Mouse (Mus musculus) kidney, postnatal 0 days (tissue): ENCODE data around the gene Olfr125. TPM values are rescaled to one million over a fixed set of nuclear protein-coding genes. Genes with fewer than 3 reads are reported as not detected.

ENCODE experiments used
- ATAC-seq: fragments of 200-750 bp; cut with Nextera tagmentation; replicated peaks from 2 replicates; pipeline ENCODE4 v1.8.0; 2017; ENCODE audit warnings: low read depth, moderate number of reproducible peaks, moderate TSS enrichment, moderate library complexity; ENCODE audit not compliant: low FRiP score
- DNase-seq: peaks from one replicate; pipeline ENCODE4 v3.0.0-alpha.2; 2016; ENCODE audit warnings: low spot score
- H3K27ac ChIP-seq: fragments of 300-500 bp; sonication (generic); 2 replicates; pipeline ENCODE4 v1.5.1; 2014; ENCODE audit warnings: mild to moderate bottlenecking
- H3K27me3 ChIP-seq: fragments of 300-500 bp; sonication (generic); 2 replicates; pipeline ENCODE4 v1.6.1; 2014; ENCODE audit warnings: low read length, mixed read lengths; ENCODE audit not compliant: insufficient read depth
- H3K36me3 ChIP-seq: fragments of 300-500 bp; sonication (generic); 2 replicates; pipeline ENCODE4 v1.6.1; 2014; ENCODE audit warnings: low read length, mixed read lengths; ENCODE audit not compliant: insufficient read depth
- H3K4me1 ChIP-seq: fragments of 300-500 bp; sonication (generic); replicated peaks from 2 replicates; pipeline ENCODE4 v1.6.1; 2014; ENCODE audit warnings: antibody characterized with exemption, low read length, mixed read lengths; ENCODE audit not compliant: insufficient read depth
- H3K4me2 ChIP-seq: fragments of 300-500 bp; sonication (generic); 2 replicates; pipeline ENCODE4 v1.6.1; 2014; ENCODE audit warnings: mild to moderate bottlenecking, low read length, moderate library complexity, mixed read lengths
- H3K4me3 ChIP-seq: fragments of 300-500 bp; sonication (generic); replicated peaks from 2 replicates; pipeline ENCODE4 v1.5.1; 2014; ENCODE audit warnings: low read depth, low read length
- H3K9ac ChIP-seq: fragments of 300-500 bp; sonication (generic); 2 replicates; pipeline ENCODE4 v1.6.1; 2014; ENCODE audit warnings: low read depth, low read length
- H3K9me3 ChIP-seq: fragments of 300-500 bp; sonication (generic); replicated peaks from 2 replicates; pipeline ENCODE4 v1.6.1; 2016; ENCODE audit warnings: low read length, inconsistent platforms, mixed read lengths
- CTCF ChIP-seq: IDR thresholded peaks from 2 replicates; pipeline ENCODE4 v1.5.1; 2016; ENCODE audit warnings: antibody characterized with exemption, low read depth, mild to moderate bottlenecking, moderate library complexity
- WGBS: fragments of 180-500 bp; shearing (Covaris S2); extraction: QIAGEN DNeasy Blood & Tissue Kit; methylation state at CpG from one replicate; pipeline ENCODE4 v1.1.7; 2014; 5-methylcytosine and 5-hydroxymethylcytosine counted together
- polyA plus RNA-seq: library from polyadenylated mRNA; unstranded; fragments of >200 nt; fragmentation: Nextera tagmentation; extraction: Ambion mirVana; gene quantifications from 2 replicates; pipeline ENCODE4 v1.2.1, GENCODE M21; 2015

The Olfr125 gene
- polyA plus RNA-seq: not detected in 2 replicates

DNA sequence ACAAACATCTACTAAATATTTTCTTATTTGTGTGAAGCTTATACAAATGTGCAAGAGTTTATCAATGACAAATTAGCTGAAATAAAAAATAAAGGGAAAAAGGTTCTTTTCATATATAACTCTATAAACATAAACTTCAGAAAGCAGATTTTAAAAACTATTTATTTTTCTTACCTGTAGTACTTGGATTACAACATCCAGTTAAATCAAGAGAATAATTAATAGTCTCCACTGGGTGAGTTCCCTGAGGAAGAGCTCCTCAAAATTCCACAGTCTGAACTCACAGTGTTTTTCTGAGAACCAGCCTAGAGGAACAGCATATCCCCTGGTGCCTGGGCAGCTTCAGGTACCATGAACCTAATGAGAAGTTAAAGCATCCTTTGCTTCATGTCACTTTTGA is at the start of gene Olfr125:
Gene Olfr125, plus strand, starts transcription at position 301 of the 400 bp plus-strand sequence.
- no peak for ATAC-seq
- no peak for DNase-seq
- no peak for TF ChIP-seq CTCF

GRCm38 (mm10) chr17:37793229-37793628 is 39.5 kb upstream of the Olfr125 start, which contains the start of gene Olfr123:
Olfr123 (plus strand) TSS chr17:37793529.
- H3K4me3 ChIP-seq: no peak within 1 kb of the TSS
- DNase-seq (no peak), ATAC-seq (no peak)
- no peak within 1 kb of the TSS for H3K9ac ChIP-seq
- H3K4me1 ChIP-seq: no peaks in the 10 kb centered on the region
- no peak within 1 kb of the TSS for H3K4me2 ChIP-seq
- H3K27me3 ChIP-seq: no peaks in the 10 kb centered on the region
- H3K27ac ChIP-seq: no peak within 1 kb of the TSS
- no peaks in the 10 kb centered on the region for H3K36me3 ChIP-seq
- no peak for TF ChIP-seq CTCF
- WGBS: 89% methylated on average over 2 of the region's 2 CpGs
- no peaks in the 10 kb centered on the region for H3K9me3 ChIP-seq

More for the DNA sequence above, at the start of gene Olfr125:
- H3K4me3 ChIP-seq: no peak within 1 kb of the TSS
- H3K27me3 ChIP-seq: no peaks in the 10 kb centered on the region
- no peak within 1 kb of the TSS for H3K4me2 ChIP-seq
- H3K36me3 ChIP-seq: no peaks in the 10 kb centered on the region
- H3K9me3 ChIP-seq: no peaks in the 10 kb centered on the region
- H3K4me1 ChIP-seq: no peaks in the 10 kb centered on the region
- no peak within 1 kb of the TSS for H3K9ac ChIP-seq
- H3K27ac ChIP-seq: no peak within 1 kb of the TSS

GRCm38 (mm10) chr17:37799588-37799987 is 33.2 kb upstream of the Olfr125 start, which contains the start of gene Olfr124:
Olfr124 (plus strand) TSS chr17:37799888.
- no peak for DNase-seq
- no peak within 1 kb of the TSS for H3K27ac ChIP-seq
- no peaks in the 10 kb centered on the region for H3K4me1 ChIP-seq
- no peak for TF ChIP-seq CTCF
- no peak within 1 kb of the TSS for H3K9ac ChIP-seq
- H3K9me3 ChIP-seq: no peaks in the 10 kb centered on the region
- no peak within 1 kb of the TSS for H3K4me3 ChIP-seq
- no peak for ATAC-seq
- no peaks in the 10 kb centered on the region for H3K27me3 ChIP-seq
- no peak within 1 kb of the TSS for H3K4me2 ChIP-seq
- H3K36me3 ChIP-seq: no peaks in the 10 kb centered on the region
- 89% methylated on average over 3 of the region's 3 CpGs for WGBS

- no peak for DNase-seq
- H3K4me2 ChIP-seq: no peak within 1 kb of the TSS
- H3K36me3 ChIP-seq: no peaks in the 10 kb centered on the region
- H3K27me3 ChIP-seq: no peaks in the 10 kb centered on the region
- no peak within 1 kb of the TSS for H3K4me3 ChIP-seq
- TF ChIP-seq CTCF: no peak
- H3K9ac ChIP-seq: no peak within 1 kb of the TSS
- no peaks in the 10 kb centered on the region for H3K4me1 ChIP-seq
- no peak for ATAC-seq
- H3K27ac ChIP-seq: no peak within 1 kb of the TSS
- no peaks in the 10 kb centered on the region for H3K9me3 ChIP-seq
These were observed 14.4 kb downstream of the Olfr125 start, which contains the start of gene Olfr126 for GRCm38 (mm10) chr17:37847183-37847582. Olfr126 (plus strand) TSS chr17:37847483.

DNA sequence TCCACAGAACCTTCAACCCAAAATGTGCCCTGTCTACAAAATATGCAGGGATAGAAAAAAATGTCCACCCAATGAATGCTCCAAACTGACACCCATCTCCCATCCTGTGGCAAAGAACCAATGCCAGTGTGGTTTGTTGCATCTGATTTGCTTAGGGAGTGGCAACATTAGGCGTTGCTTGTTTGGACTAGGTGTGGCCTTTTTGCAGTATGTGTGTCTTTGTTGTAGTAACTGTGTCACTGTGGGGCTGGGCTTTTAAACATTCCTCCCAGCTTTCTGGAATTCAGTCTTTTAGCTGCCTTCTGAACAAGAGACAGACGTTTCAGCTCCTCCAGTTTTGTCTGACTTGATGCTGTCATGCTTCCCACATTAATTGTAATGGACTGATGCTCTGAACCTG is 31.2 kb downstream of the Olfr125 start:
- H3K4me1 ChIP-seq: no peaks in the 10 kb centered on the region
- no peak overlapping the region for H3K9ac ChIP-seq
- no peak for DNase-seq
- TF ChIP-seq CTCF: no peak
- no peaks in the 10 kb centered on the region for H3K36me3 ChIP-seq
- H3K27ac ChIP-seq: no peak overlapping the region
- ATAC-seq: no peak
- WGBS: 66% methylated on average over 2 of the region's 2 CpGs
- no peaks in the 10 kb centered on the region for H3K9me3 ChIP-seq
- H3K4me3 ChIP-seq: no peak overlapping the region
- no peak overlapping the region for H3K4me2 ChIP-seq
- H3K27me3 ChIP-seq: no peaks in the 10 kb centered on the region

DNA sequence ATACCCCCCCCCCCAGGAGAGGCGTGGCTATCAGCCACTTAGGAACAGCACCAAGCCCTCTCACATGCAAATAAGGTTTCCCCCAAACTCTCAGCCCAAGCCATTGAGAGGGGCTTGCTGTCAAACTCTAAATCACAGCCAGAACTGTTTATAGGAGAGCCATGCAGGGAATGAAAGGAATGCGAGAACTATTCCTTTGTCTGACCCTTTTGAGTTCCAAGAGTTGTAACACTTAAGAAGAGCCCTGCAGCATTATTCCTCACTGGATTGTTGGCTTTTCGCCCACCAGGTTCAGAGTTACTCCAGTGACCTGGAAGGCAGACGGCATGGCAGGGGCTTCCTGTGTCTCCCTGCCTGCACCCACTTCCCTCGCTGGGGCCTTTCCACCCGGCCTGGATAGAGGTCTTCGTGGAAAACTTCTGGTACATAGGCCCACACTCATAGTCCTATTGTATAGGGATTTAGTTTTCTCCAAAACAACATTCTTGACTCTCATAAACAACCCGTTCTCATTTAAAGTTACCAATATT is 37.0 kb downstream of the Olfr125 start:
- H3K4me2 ChIP-seq: no peak overlapping the region
- no peak overlapping the region for H3K4me3 ChIP-seq
- ATAC-seq: no peak
- WGBS: 17% methylated on average over 8 of the region's 8 CpGs
- no peaks in the 10 kb centered on the region for H3K36me3 ChIP-seq
- no peak overlapping the region for H3K9ac ChIP-seq
- no peaks in the 10 kb centered on the region for H3K4me1 ChIP-seq
- TF ChIP-seq CTCF: no peak
- H3K9me3 ChIP-seq: no peaks in the 10 kb centered on the region
- no peak overlapping the region for H3K27ac ChIP-seq
- DNase-seq: peak; percentile 5
- H3K27me3 ChIP-seq: no peaks in the 10 kb centered on the region

DNA sequence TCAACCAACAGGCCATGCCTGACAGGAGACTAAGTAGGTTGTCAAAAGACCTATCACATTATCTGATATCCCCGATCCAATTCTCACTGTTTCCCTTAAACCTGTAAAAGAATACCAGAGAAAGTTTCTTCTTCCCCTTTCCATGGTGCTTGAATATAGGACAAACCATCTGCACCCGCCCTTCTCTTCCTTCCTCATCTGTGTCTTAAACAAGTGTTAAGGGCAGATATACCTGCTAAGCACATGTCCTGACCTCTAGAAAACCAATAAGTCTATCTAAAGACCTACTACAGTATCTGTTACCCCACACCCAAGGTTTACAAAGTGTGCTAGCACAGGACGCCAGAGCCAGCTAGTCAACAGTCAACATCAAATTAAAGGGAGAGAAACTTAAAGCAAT is 41.1 kb downstream of the Olfr125 start:
- no peak for ATAC-seq

More for the DNA sequence above, 41.1 kb downstream of the Olfr125 start:
- no peak overlapping the region for H3K4me3 ChIP-seq
- DNase-seq: no peak
- no peak for TF ChIP-seq CTCF
- WGBS: 75% methylated on average over 3 of the region's 3 CpGs
- no peak overlapping the region for H3K4me2 ChIP-seq
- H3K27ac ChIP-seq: no peak overlapping the region
- no peaks in the 10 kb centered on the region for H3K9me3 ChIP-seq
- H3K9ac ChIP-seq: no peak overlapping the region
- H3K27me3 ChIP-seq: no peaks in the 10 kb centered on the region
- no peaks in the 10 kb centered on the region for H3K4me1 ChIP-seq
- H3K36me3 ChIP-seq: no peaks in the 10 kb centered on the region

Other genes starting within 250 kb of the Olfr125 start
- gene Olfr114, start 240.2 kb upstream of the Olfr125 start, polyA plus RNA-seq: not detected in 2 replicates
- not detected in 2 replicates for gene Olfr115, start 205.8 kb upstream of the Olfr125 start, polyA plus RNA-seq
- not detected in 2 replicates for gene Olfr116, start 205.8 kb upstream of the Olfr125 start, polyA plus RNA-seq
- gene Olfr117, start 169.2 kb upstream of the Olfr125 start, polyA plus RNA-seq: not detected in 2 replicates
- gene Olfr118, start 166.0 kb upstream of the Olfr125 start, polyA plus RNA-seq: not detected in 2 replicates
- gene Olfr119, start 136.4 kb upstream of the Olfr125 start, polyA plus RNA-seq: not detected in 2 replicates
- not detected in 2 replicates for gene Olfr120, start 111.1 kb upstream of the Olfr125 start, polyA plus RNA-seq
- not detected in 2 replicates for gene Olfr121, start 84.1 kb upstream of the Olfr125 start, polyA plus RNA-seq
- not detected in 2 replicates for gene Olfr122, start 64.3 kb upstream of the Olfr125 start, polyA plus RNA-seq
- gene Olfr123, start 39.4 kb upstream of the Olfr125 start, polyA plus RNA-seq: not detected in 2 replicates
- gene Olfr124, start 33.1 kb upstream of the Olfr125 start, polyA plus RNA-seq: not detected in 2 replicates
- gene Olfr126, start 14.5 kb downstream of the Olfr125 start, polyA plus RNA-seq: not detected in 2 replicates
- not detected in 2 replicates for gene Olfr127, start 67.5 kb downstream of the Olfr125 start, polyA plus RNA-seq
- gene Olfr128, start 87.6 kb downstream of the Olfr125 start, polyA plus RNA-seq: not detected in 2 replicates
- not detected in 2 replicates for gene Olfr761, start 120.1 kb downstream of the Olfr125 start, polyA plus RNA-seq
- gene Olfr129, start 227.1 kb downstream of the Olfr125 start, polyA plus RNA-seq: not detected in 2 replicates
- not detected in 2 replicates for gene Olfr130, start 231.0 kb downstream of the Olfr125 start, polyA plus RNA-seq